Mouse (Mus musculus) lung, adult 2 months (tissue): ENCODE measurements around the gene Clns1a. TPM values are rescaled to one million over a fixed set of nuclear protein-coding genes. Genes with fewer than 3 reads are reported as not detected.

Source experiments
- DNase-seq: peaks from one replicate; pipeline ENCODE4 v3.0.0; 2022
- H3K4me1 ChIP-seq: fragments of 200-500 bp; 2 replicates; pipeline ENCODE4 v1.6.1; 2011; ENCODE audit warnings: low read length; ENCODE audit not compliant: control insufficient read depth, insufficient read depth
- H3K4me3 ChIP-seq: fragments of 200-500 bp; replicated peaks from 2 replicates; pipeline ENCODE3; 2011; ENCODE audit warnings: low read depth, mild to moderate bottlenecking, control low read depth, low read length; ENCODE audit errors: extremely low read depth
- CTCF ChIP-seq: fragments of 200-500 bp; IDR thresholded peaks from 2 replicates; pipeline ENCODE4 v1.5.1; 2011; ENCODE audit warnings: mild to moderate bottlenecking, low read length, control low read depth; ENCODE audit not compliant: insufficient read depth
- POLR2A ChIP-seq: fragments of 200-500 bp; IDR thresholded peaks from 2 replicates; pipeline ENCODE4 v1.6.1; 2011; ENCODE audit warnings: low read depth, mild to moderate bottlenecking, control low read depth, low read length, borderline replicate concordance; ENCODE audit errors: extremely low read depth
- WGBS: fragments of 180-500 bp; shearing (Covaris S2); methylation state at CpG from one replicate; pipeline ENCODE4 v1.1.7; 2018; 5-methylcytosine and 5-hydroxymethylcytosine counted together
- polyA plus RNA-seq: library from polyadenylated mRNA; depleted of rRNA; stranded (reverse); fragments of >200 nt; gene quantifications from 2 replicates; pipeline ENCODE4 v1.2.3, GENCODE M21; 2012

Clns1a gene
- polyA plus RNA-seq, 1 experiment, result 21.6 TPM

DNA sequence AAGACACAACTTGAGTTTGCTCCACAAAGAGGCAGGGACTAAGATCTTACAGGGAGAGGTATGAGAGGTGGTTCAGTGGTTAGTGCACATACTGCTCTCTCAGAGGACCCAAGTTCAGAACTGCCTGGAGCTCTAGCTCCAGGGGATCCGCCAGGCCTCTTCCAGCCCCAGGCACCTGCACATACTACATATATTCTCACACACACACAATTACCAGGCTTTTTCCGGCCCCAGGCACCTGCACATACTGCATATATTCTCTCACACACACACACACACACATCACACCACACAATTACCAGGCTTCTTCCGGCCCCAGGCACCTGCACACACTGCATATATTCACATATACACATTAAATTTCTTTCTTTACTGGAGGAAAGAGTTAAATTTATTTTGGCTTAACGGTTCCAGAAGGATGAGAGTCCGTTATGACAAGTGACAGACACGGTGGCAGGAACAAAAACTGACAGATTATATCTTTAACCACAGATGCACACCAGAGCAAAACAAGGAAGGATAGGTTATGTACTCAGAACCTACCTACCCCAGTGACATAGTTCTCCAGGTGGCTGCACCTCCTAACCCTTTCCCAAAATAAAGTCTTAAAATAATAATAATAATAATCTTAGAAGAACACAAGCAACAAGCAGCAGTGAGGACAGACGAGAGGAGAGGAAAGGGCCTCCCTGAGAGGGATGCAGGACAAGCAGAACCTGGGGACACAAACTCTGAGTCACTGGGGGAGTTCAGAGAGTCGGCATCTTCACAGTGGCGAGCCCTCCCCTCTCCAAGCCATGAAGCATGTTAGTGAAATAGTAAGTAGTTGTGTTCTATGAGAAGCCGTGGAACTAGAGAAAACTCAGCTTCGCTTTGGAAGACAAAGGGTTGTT lies 27.5 kb downstream of the Clns1a start:
- H3K4me1 ChIP-seq, result no peaks in the 10 kb centered on the region
- TF ChIP-seq CTCF, result no peak
- TF ChIP-seq POLR2A, result no peak
- DNase-seq, result no peak
- H3K4me3 ChIP-seq, result no peak overlapping the region
- WGBS, result 81% methylated on average over 11 of the region's 11 CpGs

DNA sequence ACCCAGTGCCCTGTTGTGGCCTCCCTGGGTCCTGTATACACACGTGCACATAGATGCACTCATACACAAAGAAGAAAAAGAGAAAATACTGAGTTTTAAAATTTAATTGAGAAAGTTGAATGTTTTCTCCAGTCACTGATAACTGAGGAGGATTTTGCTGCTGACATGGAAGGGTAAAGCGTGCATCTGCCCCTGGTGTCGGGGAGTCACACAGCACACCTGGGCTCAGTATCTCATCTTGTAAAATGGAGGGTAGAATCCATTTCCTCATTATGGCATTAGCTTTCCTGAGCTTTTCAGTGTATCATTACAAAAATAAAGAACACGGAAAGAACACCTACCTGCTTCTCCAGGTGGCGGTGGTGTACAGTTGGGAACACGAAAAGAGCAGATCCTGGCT lies 29.0 kb downstream of the Clns1a start:
- DNase-seq, result no peak
- Histone ChIP-seq H3K4me3 (no peak overlapping the region), H3K4me1 (no peaks in the 10 kb centered on the region)
- TF ChIP-seq POLR2A (no peak), CTCF (no peak)
- WGBS, result 97% methylated on average over 6 of the region's 6 CpGs

- H3K4me3 ChIP-seq, result no peak overlapping the region
- H3K4me1 ChIP-seq, result no peaks in the 10 kb centered on the region
- no peak for DNase-seq
- TF ChIP-seq CTCF, result no peak
- no peak for TF ChIP-seq POLR2A
- 93% methylated on average over 7 of the region's 7 CpGs for WGBS
These were observed 29.6 kb downstream of the Clns1a start for GRCm38 (mm10) chr7:97726080-97726479.

- no peaks in the 10 kb centered on the region for H3K4me1 ChIP-seq
- H3K4me3 ChIP-seq, result no peak overlapping the region
- TF ChIP-seq POLR2A, result no peak
- no peak for TF ChIP-seq CTCF
- DNase-seq, result no peak
- 75% methylated on average over 7 of the region's 7 CpGs for WGBS
These were observed 30.3 kb downstream of the Clns1a start for GRCm38 (mm10) chr7:97726778-97727177.

DNA sequence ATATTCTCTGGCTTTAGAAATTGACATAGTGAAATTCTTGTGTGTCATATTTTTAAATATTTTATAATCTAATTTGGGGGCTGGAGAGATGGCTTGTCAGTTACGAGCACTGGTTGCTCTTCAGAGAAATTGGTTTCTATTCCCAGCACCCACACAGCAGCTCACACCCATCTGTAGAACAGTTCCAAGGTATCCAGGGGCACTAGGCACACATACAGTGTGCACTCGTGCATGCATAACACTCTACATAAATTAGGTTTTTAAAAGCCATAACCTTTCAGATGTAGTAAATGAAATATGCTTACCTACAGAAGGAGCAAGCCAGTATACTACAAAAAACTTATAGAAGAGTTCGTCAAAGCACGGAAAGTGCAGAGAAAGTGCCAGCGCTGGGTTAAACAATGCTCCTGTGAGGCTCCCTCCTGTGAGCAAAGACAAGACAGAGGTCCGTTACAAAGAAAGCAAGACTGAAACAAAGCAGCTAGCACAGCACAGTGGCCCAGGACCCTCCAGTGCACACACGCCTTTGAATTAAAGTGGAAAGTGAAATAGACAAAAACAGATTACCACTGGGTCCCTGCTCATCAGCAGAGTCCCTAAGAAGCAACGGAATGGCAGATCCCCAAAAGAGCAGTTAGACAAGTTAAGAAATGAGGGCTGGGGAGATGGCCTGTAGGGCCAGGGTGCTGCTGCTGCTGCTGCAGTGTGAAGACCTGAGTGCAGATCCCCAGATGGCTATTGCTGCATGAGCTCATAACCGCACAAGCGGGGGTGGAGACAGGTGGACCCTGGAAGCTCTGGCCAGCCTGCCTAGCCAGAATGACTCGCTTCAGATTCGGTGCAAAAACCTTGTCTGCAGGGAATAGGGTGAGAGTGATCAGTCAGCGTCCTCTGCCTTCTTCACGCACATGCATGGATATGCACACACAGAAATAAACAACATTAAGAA lies 32.5 kb downstream of the Clns1a start:
- Histone ChIP-seq H3K4me1 (no peaks in the 10 kb centered on the region), H3K4me3 (no peak overlapping the region)
- 82% methylated on average over 14 of the region's 14 CpGs for WGBS
- DNase-seq, result no peak
- TF ChIP-seq POLR2A (no peak), CTCF (no peak)

- WGBS, result 62% methylated on average over 3 of the region's 3 CpGs
- H3K4me3 ChIP-seq, result no peak overlapping the region
- TF ChIP-seq CTCF (no peak), POLR2A (no peak)
- 0 out of 2 replicates have a peak, but pooled peaks cover 3% of the 10 kb centered on the region for H3K4me1 ChIP-seq
- DNase-seq, result no peak
These were observed 34.0 kb downstream of the Clns1a start for GRCm38 (mm10) chr7:97730427-97730826.

GRCm38 (mm10) chr7:97733606-97734005 lies 37.2 kb downstream of the Clns1a start:
- H3K4me1 ChIP-seq, result peaks cover 12% of the 10 kb centered on the region
- no peak for DNase-seq
- TF ChIP-seq CTCF (no peak), POLR2A (no peak)
- no peak overlapping the region for H3K4me3 ChIP-seq
- 84% methylated on average over 5 of the region's 5 CpGs for WGBS

GRCm38 (mm10) chr7:97735021-97735420 lies 38.6 kb downstream of the Clns1a start:
- no peak for TF ChIP-seq POLR2A
- no peak for TF ChIP-seq CTCF
- Histone ChIP-seq H3K4me3 (no peak overlapping the region), H3K4me1 (peaks cover 12% of the 10 kb centered on the region)
- WGBS, result 59% methylated on average over 8 of the region's 8 CpGs
- no peak for DNase-seq

DNA sequence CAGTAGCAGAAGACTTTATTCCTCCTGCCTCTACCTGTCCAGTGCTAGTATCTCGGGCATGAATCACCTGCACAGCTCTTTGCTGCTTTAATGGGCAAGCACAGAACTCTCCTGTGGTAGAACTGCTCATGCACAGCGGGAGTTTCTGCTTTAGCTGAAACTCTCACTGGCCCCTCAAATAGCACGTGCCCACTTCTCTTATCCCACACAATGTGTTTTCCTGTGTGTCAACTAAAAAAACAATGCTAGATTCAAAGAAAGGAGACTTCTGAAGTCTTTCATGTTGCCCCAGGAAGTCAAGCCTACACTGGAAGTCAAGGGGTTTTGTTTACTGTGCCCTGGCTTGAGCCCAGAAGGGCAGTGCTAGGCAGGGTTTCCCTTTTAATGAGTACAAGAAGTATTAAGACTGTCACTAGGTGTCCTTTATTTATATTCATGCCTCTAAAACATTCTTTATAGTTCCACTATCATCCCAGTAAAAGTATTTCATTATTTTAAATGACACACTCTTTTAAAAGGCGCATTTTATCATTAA lies 39.5 kb downstream of the Clns1a start:
- no peak overlapping the region for H3K4me3 ChIP-seq
- no peak for DNase-seq
- 50% methylated on average over 4 of the region's 4 CpGs for WGBS
- peaks cover 12% of the 10 kb centered on the region for H3K4me1 ChIP-seq
- TF ChIP-seq POLR2A, result no peak
- TF ChIP-seq CTCF, result no peak
